Mouse (Mus musculus) midbrain, embryonic 15.5 days (tissue): ENCODE results near the gene Golph3. TPM values are rescaled to one million over a fixed set of nuclear protein-coding genes. Genes with fewer than 3 reads are reported as not detected.
A peak's percentile ranks its signal among the peaks of the same experiment; 100 is the strongest.

ENCODE experiments used
- ATAC-seq: fragments of 200-750 bp; cut with Nextera tagmentation; replicated peaks from 2 replicates; pipeline ENCODE4 v1.8.0; 2017; ENCODE audit warnings: moderate TSS enrichment
- H3K27ac ChIP-seq: fragments of 300-500 bp; sonication (generic); 2 replicates; pipeline ENCODE4 v1.5.1; 2015; ENCODE audit warnings: mild to moderate bottlenecking, inconsistent platforms
- H3K27me3 ChIP-seq: fragments of 300-500 bp; sonication (generic); replicated peaks from 2 replicates; pipeline ENCODE4 v1.6.1; 2015; ENCODE audit warnings: inconsistent platforms
- H3K36me3 ChIP-seq: fragments of 300-500 bp; sonication (generic); replicated peaks from 2 replicates; pipeline ENCODE4 v1.6.1; 2015; ENCODE audit warnings: inconsistent platforms
- H3K4me1 ChIP-seq: fragments of 300-500 bp; sonication (generic); 2 replicates; pipeline ENCODE4 v1.6.1; 2015; ENCODE audit warnings: inconsistent platforms
- H3K4me2 ChIP-seq: fragments of 300-500 bp; sonication (generic); 2 replicates; pipeline ENCODE4 v1.6.1; 2015; ENCODE audit warnings: inconsistent platforms, mild to moderate bottlenecking, moderate library complexity
- H3K4me3 ChIP-seq: fragments of 300-500 bp; sonication (generic); 2 replicates; pipeline ENCODE4 v1.5.1; 2015; ENCODE audit warnings: mild to moderate bottlenecking, inconsistent platforms
- H3K9ac ChIP-seq: fragments of 300-500 bp; sonication (generic); 2 replicates; pipeline ENCODE4 v1.6.1; 2015; ENCODE audit warnings: mild to moderate bottlenecking, inconsistent platforms
- H3K9me3 ChIP-seq: fragments of 300-500 bp; sonication (generic); 2 replicates; pipeline ENCODE4 v1.6.1; 2016; ENCODE audit warnings: inconsistent platforms
- WGBS: fragments of 180-500 bp; shearing (Covaris S2); methylation state at CpG from one replicate; pipeline ENCODE4 v1.1.7; 2015; ENCODE audit warnings: mixed read lengths; 5-methylcytosine and 5-hydroxymethylcytosine counted together
- polyA plus RNA-seq: library from polyadenylated mRNA; unstranded; fragments of >200 nt; fragmentation: Nextera tagmentation; extraction: Ambion mirVana; gene quantifications from 2 replicates; pipeline ENCODE4 v1.2.1, GENCODE M21; 2015

The Golph3 gene
- polyA plus RNA-seq, 1 experiment from 2014 or later = 62.6 TPM

DNA sequence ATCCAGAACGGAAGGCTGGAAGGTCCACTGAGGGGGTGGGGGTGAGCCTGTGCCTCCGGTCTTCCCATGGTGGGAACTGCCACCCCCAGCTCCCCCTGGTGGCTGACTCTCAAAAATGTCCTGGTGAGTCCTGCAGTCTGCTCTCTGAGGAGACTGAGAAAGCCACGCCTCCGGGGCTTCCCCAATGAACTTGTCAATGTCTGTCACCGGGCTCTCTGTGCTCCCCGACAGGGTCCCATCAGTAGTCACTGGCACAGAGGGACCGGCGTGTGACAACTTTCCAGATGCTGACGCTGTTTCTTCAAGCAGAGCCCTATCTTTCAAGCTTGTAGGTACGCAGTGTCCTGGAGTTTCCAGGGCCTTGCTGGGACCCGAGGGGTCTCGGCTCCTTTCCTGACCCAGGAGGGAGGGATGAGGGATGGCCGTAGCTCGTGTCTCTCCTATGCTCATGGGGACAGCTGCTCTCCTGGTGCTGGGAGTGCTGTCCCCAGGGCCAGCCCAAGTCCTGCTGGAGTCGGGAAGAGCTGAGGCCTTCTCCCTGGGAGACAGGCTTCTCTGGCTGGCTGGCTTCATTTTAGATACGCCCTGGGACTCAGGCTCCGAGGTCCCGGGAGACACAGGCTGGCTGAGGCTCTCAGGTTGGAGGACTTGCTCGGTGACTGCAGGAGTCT is 54.5 kb downstream of the Golph3 start:
- H3K9ac ChIP-seq = no peak overlapping the region
- 2% methylated on average over 19 of the region's 19 CpGs for WGBS

DNA sequence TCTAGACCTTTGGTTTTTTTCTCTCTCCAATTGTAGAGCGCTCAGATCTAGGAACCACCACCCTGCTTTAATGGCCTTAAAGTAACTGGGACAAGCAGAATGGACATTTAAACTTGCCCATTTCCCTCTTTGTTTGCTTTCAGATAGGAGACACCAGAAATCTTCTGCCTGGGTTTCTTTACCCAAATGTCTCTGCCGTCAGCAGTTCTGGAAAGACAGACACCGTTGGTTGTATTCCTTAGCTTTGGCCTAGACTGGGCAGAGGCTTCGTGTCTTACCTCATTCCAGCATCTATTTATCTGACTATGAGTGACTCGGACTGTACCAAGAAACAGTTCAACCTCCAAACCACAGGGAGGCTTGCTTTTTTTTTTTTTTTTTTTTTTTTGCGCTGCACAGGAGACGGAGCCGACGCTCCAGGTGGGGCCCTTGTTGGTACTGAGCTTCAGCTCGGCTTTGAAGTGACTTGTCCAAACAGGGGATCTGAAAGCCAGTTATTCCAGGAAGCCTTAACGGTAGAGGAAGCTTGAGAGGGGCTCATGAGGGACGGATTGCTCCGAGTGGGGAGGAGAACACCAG is 55.3 kb downstream of the Golph3 start:
- Histone ChIP-seq H3K27ac (no peak overlapping the region), H3K9ac (no peak overlapping the region), H3K27me3 (0 out of 2 replicates have a peak, but pooled peaks cover 9% of the 10 kb centered on the region), H3K9me3 (no peaks in the 10 kb centered on the region), H3K4me1 (peaks cover 13% of the 10 kb centered on the region), H3K4me3 (no peak overlapping the region), H3K36me3 (no peaks in the 10 kb centered on the region), H3K4me2 (peak overlapping the region; percentile 44; the same call in 1 of the 2 replicates)
- 32% methylated on average over 13 of the region's 13 CpGs for WGBS
- no peak for ATAC-seq

More for the DNA sequence above, 54.5 kb downstream of the Golph3 start:
- H3K4me2 ChIP-seq = peak overlapping the region; percentile 44
- no peaks in the 10 kb centered on the region for H3K9me3 ChIP-seq
- peaks cover 15% of the 10 kb centered on the region for H3K4me1 ChIP-seq
- ATAC-seq = peak; percentile 41
- peak overlapping the region; percentile 11; the same call in 1 of the 2 replicates for H3K4me3 ChIP-seq
- H3K36me3 ChIP-seq = no peaks in the 10 kb centered on the region
- H3K27me3 ChIP-seq = 0 out of 2 replicates have a peak, but pooled peaks cover 9% of the 10 kb centered on the region
- no peak overlapping the region for H3K27ac ChIP-seq

DNA sequence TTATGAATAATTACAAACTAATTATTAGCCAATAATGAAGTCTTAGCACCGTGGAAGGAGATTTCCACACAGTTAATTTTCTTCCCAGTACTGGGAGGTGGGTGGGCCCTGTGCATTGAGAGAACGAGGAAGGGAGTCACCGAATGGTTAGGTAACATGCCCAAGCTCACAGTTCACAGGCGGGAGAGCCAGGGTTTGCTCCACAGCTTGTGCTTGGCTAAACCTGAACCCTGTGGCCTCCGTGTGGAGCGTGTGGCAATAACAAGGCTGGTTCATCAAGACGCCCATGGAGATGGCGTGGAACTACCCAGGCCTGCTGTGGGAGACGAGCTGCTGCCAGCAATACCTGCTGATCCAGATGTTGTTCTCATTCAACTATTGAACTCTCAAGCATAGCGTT is 56.5 kb downstream of the Golph3 start:
- 66% methylated on average over 10 of the region's 10 CpGs for WGBS
- ATAC-seq = no peak
- Histone ChIP-seq H3K4me3 (no peak overlapping the region), H3K27me3 (0 out of 2 replicates have a peak, but pooled peaks cover 6% of the 10 kb centered on the region), H3K4me2 (no peak overlapping the region), H3K36me3 (no peaks in the 10 kb centered on the region), H3K9ac (no peak overlapping the region), H3K9me3 (no peaks in the 10 kb centered on the region), H3K4me1 (peaks cover 13% of the 10 kb centered on the region), H3K27ac (no peak overlapping the region)

DNA sequence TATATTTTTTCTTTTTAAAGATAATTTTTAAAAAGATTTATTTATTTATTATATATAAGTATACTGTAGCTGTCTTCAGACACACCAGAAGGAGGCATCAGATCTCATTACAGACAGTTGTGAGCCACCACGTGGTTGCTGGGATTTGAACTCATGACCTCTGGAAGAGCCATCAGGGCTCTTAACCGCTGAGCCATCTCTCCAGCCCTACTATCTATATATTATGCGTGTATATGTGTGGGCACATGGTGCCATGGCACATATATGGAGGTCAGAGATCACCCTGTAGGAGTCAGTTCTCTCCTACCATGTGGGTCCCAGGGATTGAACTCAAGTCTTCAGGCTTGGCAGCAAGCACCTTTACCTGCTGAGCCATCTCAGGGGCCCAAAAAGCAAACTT is 58.8 kb downstream of the Golph3 start:
- WGBS = 96% methylated on average over 3 of the region's 3 CpGs

DNA sequence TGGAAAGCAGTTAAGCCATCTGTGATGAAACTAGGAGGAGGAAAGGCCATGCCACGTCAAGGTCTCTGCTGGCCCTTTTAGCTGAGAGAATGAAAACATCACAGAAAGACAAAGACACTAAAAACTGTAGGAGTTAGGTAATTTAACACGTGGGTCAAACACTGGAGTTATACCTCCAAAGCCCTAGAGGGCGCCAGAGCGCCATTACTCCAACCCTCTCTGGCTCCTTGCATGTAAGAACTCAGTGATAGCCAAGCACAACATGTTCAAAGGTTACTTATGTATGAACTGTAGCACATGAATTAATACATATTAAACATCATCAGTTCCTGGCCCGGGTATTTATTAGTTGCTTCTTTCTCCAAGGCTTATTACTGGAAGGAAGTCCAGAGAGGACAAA is 59.3 kb downstream of the Golph3 start:
- Histone ChIP-seq H3K9ac (no peak overlapping the region), H3K4me2 (no peak overlapping the region), H3K27ac (no peak overlapping the region), H3K4me3 (no peak overlapping the region), H3K9me3 (no peaks in the 10 kb centered on the region), H3K27me3 (0 out of 2 replicates have a peak, but pooled peaks cover 3% of the 10 kb centered on the region), H3K4me1 (peaks cover 12% of the 10 kb centered on the region), H3K36me3 (no peaks in the 10 kb centered on the region)
- WGBS = 55% methylated on average over 5 of the region's 5 CpGs
- no peak for ATAC-seq

More for the DNA sequence above, 58.8 kb downstream of the Golph3 start:
- H3K4me1 ChIP-seq = peaks cover 13% of the 10 kb centered on the region
- H3K27ac ChIP-seq = no peak overlapping the region
- H3K36me3 ChIP-seq = no peaks in the 10 kb centered on the region
- H3K9me3 ChIP-seq = no peaks in the 10 kb centered on the region
- no peak overlapping the region for H3K4me3 ChIP-seq
- no peak overlapping the region for H3K9ac ChIP-seq
- H3K27me3 ChIP-seq = 0 out of 2 replicates have a peak, but pooled peaks cover 3% of the 10 kb centered on the region
- ATAC-seq = no peak
- no peak overlapping the region for H3K4me2 ChIP-seq

DNA sequence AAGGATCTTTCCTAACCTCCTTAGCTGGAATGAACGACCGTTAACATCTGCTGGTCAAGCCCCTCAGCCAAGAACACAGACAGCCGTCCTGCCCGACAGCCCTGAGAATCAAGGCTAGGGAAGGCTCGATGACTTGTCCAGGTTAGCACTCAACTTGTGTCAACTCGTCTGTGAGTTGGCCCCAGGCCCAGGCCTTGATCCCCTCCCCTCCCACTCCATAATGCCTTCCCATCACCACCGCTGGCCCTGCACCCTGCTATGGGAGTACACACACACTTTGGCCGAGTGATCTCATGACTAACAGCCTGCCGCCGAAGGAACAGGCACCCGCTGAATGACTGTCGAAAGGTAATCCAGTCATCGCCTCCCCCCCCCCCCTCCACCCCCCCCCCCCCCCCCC is 63.4 kb downstream of the Golph3 start:
- Histone ChIP-seq H3K4me1 (peaks cover 6% of the 10 kb centered on the region; the same call in 1 of the 2 replicates), H3K27me3 (no peaks in the 10 kb centered on the region), H3K4me3 (no peak overlapping the region), H3K27ac (no peak overlapping the region), H3K4me2 (no peak overlapping the region), H3K9me3 (no peaks in the 10 kb centered on the region), H3K9ac (no peak overlapping the region), H3K36me3 (no peaks in the 10 kb centered on the region)
- ATAC-seq = no peak
- 91% methylated on average over 12 of the region's 13 CpGs for whole genome bisulfite sequencing

DNA sequence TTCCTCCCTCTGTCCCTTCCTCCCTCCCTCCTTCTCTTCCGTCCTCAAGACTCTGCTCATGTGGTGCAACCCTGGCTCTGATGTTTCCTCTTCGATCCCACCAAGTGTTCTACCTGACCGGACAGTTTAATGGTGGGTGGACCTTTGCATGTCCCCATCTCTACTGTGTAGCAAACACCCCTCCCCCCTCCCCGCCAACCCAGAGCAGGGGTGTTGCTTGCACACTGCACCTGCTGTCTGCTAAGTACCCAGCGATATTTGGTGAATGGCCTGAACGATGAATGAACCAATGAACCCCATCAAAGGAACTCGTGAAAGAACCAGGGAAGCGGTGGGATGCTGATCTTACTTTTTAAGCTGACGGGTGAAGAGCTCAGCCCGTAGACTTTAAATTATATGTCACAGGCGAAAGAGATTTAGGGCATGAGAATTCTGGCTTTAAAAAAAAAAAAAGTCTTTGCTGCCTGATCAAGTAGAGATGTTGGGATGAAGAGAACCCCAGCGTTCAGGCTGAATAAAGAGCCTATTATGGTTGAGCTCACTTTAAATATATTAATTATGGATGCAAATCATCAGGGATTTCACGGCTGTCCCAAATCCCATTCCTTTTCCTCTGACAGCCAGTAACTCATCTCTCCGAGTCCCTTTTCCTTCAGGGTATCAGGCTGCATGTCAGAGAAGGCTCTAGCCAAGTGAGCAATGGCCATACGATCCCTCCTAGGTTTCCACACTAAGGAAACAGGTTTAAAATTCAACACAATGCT is 67.7 kb downstream of the Golph3 start:
- Histone ChIP-seq H3K4me3 (no peak overlapping the region), H3K27ac (peak overlapping the region; percentile 40; the same call in 1 of the 2 replicates), H3K4me2 (no peak overlapping the region), H3K27me3 (no peaks in the 10 kb centered on the region), H3K9me3 (no peaks in the 10 kb centered on the region), H3K9ac (no peak overlapping the region), H3K4me1 (peaks cover 6% of the 10 kb centered on the region; the same call in 1 of the 2 replicates), H3K36me3 (no peaks in the 10 kb centered on the region)
- WGBS = 26% methylated on average over 15 of the region's 15 CpGs
- peak; percentile 85 for ATAC-seq

DNA sequence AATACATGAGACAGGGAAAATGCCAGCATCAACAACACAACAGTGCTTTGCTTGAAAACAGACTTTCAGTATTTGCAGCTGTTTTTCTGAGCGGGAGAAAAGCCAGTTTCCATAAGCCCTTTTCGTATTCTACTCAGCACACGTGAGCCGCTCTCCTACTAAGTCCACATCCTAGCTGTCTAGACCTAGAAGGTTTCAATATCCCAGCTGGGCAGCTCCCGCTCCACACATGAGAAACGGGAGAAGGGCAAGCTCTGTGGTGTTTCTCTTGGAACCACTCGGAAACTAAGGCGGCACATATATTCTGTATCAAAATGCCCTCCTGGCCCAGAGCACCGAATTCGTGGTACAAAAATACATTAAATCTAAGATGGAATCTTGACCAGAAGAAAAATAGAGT is 73.5 kb downstream of the Golph3 start:
- Histone ChIP-seq H3K4me3 (no peak overlapping the region), H3K36me3 (no peaks in the 10 kb centered on the region), H3K27me3 (no peaks in the 10 kb centered on the region), H3K9ac (no peak overlapping the region), H3K27ac (no peak overlapping the region), H3K4me2 (no peak overlapping the region), H3K4me1 (no peaks in the 10 kb centered on the region), H3K9me3 (no peaks in the 10 kb centered on the region)
- ATAC-seq = no peak
- 93% methylated on average over 10 of the region's 10 CpGs for WGBS

DNA sequence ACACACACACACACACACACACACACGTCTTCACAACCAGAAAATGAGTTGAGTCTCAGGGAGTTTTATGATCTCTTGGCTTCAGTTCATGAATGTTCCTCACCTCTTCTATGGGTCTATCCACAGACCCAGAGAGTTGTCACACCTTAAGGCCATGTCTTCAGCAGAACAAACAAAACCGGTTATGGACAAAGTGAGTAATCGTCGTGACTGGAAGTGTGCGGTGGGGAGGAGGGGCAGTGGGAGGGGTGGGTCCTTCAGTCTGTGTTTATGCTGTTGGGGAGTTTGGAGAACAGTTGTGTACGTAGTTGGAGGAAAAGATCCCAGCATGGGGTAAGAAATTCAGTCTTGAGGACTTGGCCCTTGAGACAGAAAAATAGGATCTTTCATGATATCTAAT is 75.8 kb downstream of the Golph3 start:
- Histone ChIP-seq H3K9me3 (no peaks in the 10 kb centered on the region), H3K4me3 (no peak overlapping the region), H3K36me3 (no peaks in the 10 kb centered on the region), H3K4me2 (no peak overlapping the region), H3K27ac (no peak overlapping the region), H3K9ac (no peak overlapping the region), H3K4me1 (no peaks in the 10 kb centered on the region), H3K27me3 (no peaks in the 10 kb centered on the region)
- WGBS = 88% methylated on average over 6 of the region's 6 CpGs
- no peak for ATAC-seq

Other genes starting within 250 kb of the Golph3 start
- gene Zfr, start 203.6 kb upstream of the Golph3 start, polyA plus RNA-seq = 176 and 180 TPM in 2 replicates
- 8.3 and 9.6 TPM in 2 replicates for gene Mtmr12, start 116.4 kb upstream of the Golph3 start, polyA plus RNA-seq
- 1.1 TPM in 2 replicates for gene 1810049J17Rik, start 449 bp downstream of the Golph3 start, polyA plus RNA-seq